In the genomic region with DNA sequence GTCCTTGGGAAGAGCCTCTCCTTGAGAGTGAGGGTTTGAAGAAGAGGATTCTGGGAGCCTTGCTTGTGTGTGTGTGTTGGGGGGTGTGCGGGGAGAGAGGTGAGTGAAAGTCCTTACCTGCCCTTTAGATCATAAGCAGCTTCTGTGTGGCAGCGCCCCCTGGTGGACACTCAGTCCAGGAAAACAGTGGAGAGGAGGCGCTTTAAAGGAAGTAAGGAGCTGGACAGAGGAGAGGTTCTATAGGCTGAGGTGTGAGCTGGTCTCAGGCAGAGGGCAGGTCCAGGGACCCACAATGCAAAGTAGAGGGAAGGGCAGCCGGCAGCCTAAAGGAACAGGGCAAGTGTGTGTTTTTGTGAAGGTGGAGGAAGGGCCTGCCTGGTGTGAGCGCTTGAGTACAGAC, we compare ENCODE assay signal across 8 mouse cellular contexts. TPM values are rescaled to one million over a fixed set of nuclear protein-coding genes. Genes with fewer than 3 reads are reported as not detected.
DNase-seq lines count a peak whose midpoint lies in the region; ATAC-seq lines count a peak whose summit lies in the region.

No protein-coding gene starts in this region.

- DNase-seq in 3T3-L1 (ENCODE audit: low read depth, low spot score): peak; percentile 88
- peak; percentile 89 for DNase-seq in adrenal gland, postnatal 10 days
- DNase-seq in embryo, embryonic 9.5 days (ENCODE audit: extremely low spot score): peak; percentile 72
- DNase-seq in heart, adult 18-20 months: peak; percentile 73 to 92
- DNase-seq in neural tube, embryonic 11.5 days (ENCODE audit: low spot score): peak; percentile 82

- peaks cover 9% of the 10 kb centered on the region; the same call in 1 of the 2 replicates for H3K4me1 ChIP-seq in kidney, embryonic 15.5 days
- H3K4me1 ChIP-seq in liver, embryonic 12.5 days: peaks cover 3% of the 10 kb centered on the region; the same call in 1 of the 2 replicates
- no peaks in the 10 kb centered on the region for H3K4me1 ChIP-seq in neural tube, embryonic 11.5 days (ENCODE audit: control insufficient read depth, insufficient read depth, low read length)
- no peaks in the 10 kb centered on the region for H3K4me1 ChIP-seq in stomach, embryonic 14.5 days (ENCODE audit: control insufficient read depth, insufficient read depth, low read length)

- ATAC-seq in kidney, embryonic 15.5 days (replicated peaks; ENCODE audit: low FRiP score): peak; percentile 30; the same call in 1 of the 2 replicates
- peak; percentile 28 for ATAC-seq in liver, embryonic 12.5 days
- ATAC-seq in neural tube, embryonic 11.5 days (ENCODE audit: insufficient read depth, low FRiP score, low TSS enrichment): peak; percentile 57; the same call in 1 of the 2 replicates
- ATAC-seq in stomach, embryonic 14.5 days (ENCODE audit: insufficient number of reproducible peaks, insufficient read depth, low FRiP score, low read depth): peak; percentile 68

- H3K9me3 ChIP-seq in kidney, embryonic 15.5 days (replicated peaks): no peaks in the 10 kb centered on the region
- H3K9me3 ChIP-seq in liver, embryonic 12.5 days (replicated peaks): no peaks in the 10 kb centered on the region
- H3K9me3 ChIP-seq in neural tube, embryonic 11.5 days (ENCODE audit: control insufficient read depth, low read length): no peaks in the 10 kb centered on the region
- no peaks in the 10 kb centered on the region for H3K9me3 ChIP-seq in stomach, embryonic 14.5 days (ENCODE audit: control insufficient read depth, low read depth, low read length)

- H3K27me3 ChIP-seq in kidney, embryonic 15.5 days: no peaks in the 10 kb centered on the region
- H3K27me3 ChIP-seq in liver, embryonic 12.5 days (replicated peaks): no peaks in the 10 kb centered on the region
- H3K27me3 ChIP-seq in neural tube, embryonic 11.5 days (ENCODE audit: control insufficient read depth, insufficient read depth, low read length): no peaks in the 10 kb centered on the region
- no peaks in the 10 kb centered on the region for H3K27me3 ChIP-seq in stomach, embryonic 14.5 days (ENCODE audit: control insufficient read depth, insufficient read depth, low read length)

- peaks cover 46% of the 10 kb centered on the region for H3K36me3 ChIP-seq in kidney, embryonic 15.5 days
- H3K36me3 ChIP-seq in liver, embryonic 12.5 days: peaks cover 16% of the 10 kb centered on the region
- peaks cover 12% of the 10 kb centered on the region; the same call in 1 of the 2 replicates for H3K36me3 ChIP-seq in neural tube, embryonic 11.5 days (ENCODE audit: control insufficient read depth, insufficient read depth, low read length)
- H3K36me3 ChIP-seq in stomach, embryonic 14.5 days (ENCODE audit: control insufficient read depth, insufficient read depth, low read length): peaks cover 21% of the 10 kb centered on the region; the same call in 1 of the 2 replicates

- no peak overlapping the region for H3K9ac ChIP-seq in kidney, embryonic 15.5 days
- no peak overlapping the region for H3K9ac ChIP-seq in liver, embryonic 12.5 days
- no peak overlapping the region for H3K9ac ChIP-seq in neural tube, embryonic 11.5 days (ENCODE audit: low read length)
- no peak overlapping the region for H3K9ac ChIP-seq in stomach, embryonic 14.5 days (replicated peaks; ENCODE audit: low read depth, low read length)

- no peak overlapping the region for H3K27ac ChIP-seq in kidney, embryonic 15.5 days
- H3K27ac ChIP-seq in liver, embryonic 12.5 days: no peak overlapping the region
- H3K27ac ChIP-seq in neural tube, embryonic 11.5 days (ENCODE audit: low read depth, low read length): no peak overlapping the region
- no peak overlapping the region for H3K27ac ChIP-seq in stomach, embryonic 14.5 days (ENCODE audit: low read length)

- 26% methylated on average over 5 of the region's 5 CpGs for WGBS in kidney, embryonic 15.5 days
- WGBS in liver, embryonic 12.5 days (ENCODE audit: insufficient replicate concordance): 21% methylated on average over 5 of the region's 5 CpGs
- WGBS in neural tube, embryonic 11.5 days: 25% methylated on average over 5 of the region's 5 CpGs
- WGBS in stomach, embryonic 14.5 days: 26% methylated on average over 5 of the region's 5 CpGs

- H3K4me2 ChIP-seq in kidney, embryonic 15.5 days: no peak overlapping the region
- H3K4me2 ChIP-seq in liver, embryonic 12.5 days: no peak overlapping the region
- H3K4me2 ChIP-seq in neural tube, embryonic 11.5 days (ENCODE audit: low read depth): no peak overlapping the region
- H3K4me2 ChIP-seq in stomach, embryonic 14.5 days (replicated peaks; ENCODE audit: low read depth, low read length): no peak overlapping the region

- H3K4me3 ChIP-seq in kidney, embryonic 15.5 days (replicated peaks): no peak overlapping the region
- no peak overlapping the region for H3K4me3 ChIP-seq in liver, embryonic 12.5 days
- no peak overlapping the region for H3K4me3 ChIP-seq in neural tube, embryonic 11.5 days (ENCODE audit: low read depth, low read length)
- no peak overlapping the region for H3K4me3 ChIP-seq in stomach, embryonic 14.5 days (ENCODE audit: low read depth, low read length)

RNA-seq across cellular contexts. Expression of gene Ss18l1, which starts 8.7 kb away (rescaled TPM):
- total RNA-seq in adrenal gland, postnatal 10 days (2021): 1 to 10 TPM; 5.1 to 5.9 TPM
- total RNA-seq in heart, adult 18-20 months (2021): 1 to 10 TPM; 1.9 TPM
- polyA plus RNA-seq in kidney, embryonic 15.5 days (2015; fragmentation: Nextera tagmentation; extraction: Ambion mirVana): 6.3 and 6.4 TPM in 2 replicates
- 1.3 and 1.6 TPM in 2 replicates for polyA plus RNA-seq in liver, embryonic 12.5 days (2016; fragmentation: Nextera tagmentation; extraction: Ambion mirVana)
- polyA plus RNA-seq in neural tube, embryonic 11.5 days (2014; fragmentation: Nextera tagmentation; extraction: Ambion mirVana): 19.2 and 20.9 TPM in 2 replicates
- polyA plus RNA-seq in stomach, embryonic 14.5 days (2014; fragmentation: Nextera tagmentation; extraction: Ambion mirVana): 4.6 and 6.1 TPM in 2 replicates

RNA-seq across cellular contexts. Expression of gene Psma7, which starts 8.8 kb away (rescaled TPM):
- 100 to 1,000 TPM; 216 to 235 TPM for total RNA-seq in adrenal gland, postnatal 10 days (2021)
- total RNA-seq in heart, adult 18-20 months (2021): 100 to 1,000 TPM; 151 to 161 TPM
- polyA plus RNA-seq in kidney, embryonic 15.5 days (2015; fragmentation: Nextera tagmentation; extraction: Ambion mirVana): 615 and 646 TPM in 2 replicates
- polyA plus RNA-seq in liver, embryonic 12.5 days (2016; fragmentation: Nextera tagmentation; extraction: Ambion mirVana): 455 and 456 TPM in 2 replicates
- 770 and 786 TPM in 2 replicates for polyA plus RNA-seq in neural tube, embryonic 11.5 days (2014; fragmentation: Nextera tagmentation; extraction: Ambion mirVana)
- polyA plus RNA-seq in stomach, embryonic 14.5 days (2014; fragmentation: Nextera tagmentation; extraction: Ambion mirVana): 480 and 596 TPM in 2 replicates

RNA-seq across cellular contexts. Expression of gene Mtg2, which starts 19.4 kb away (rescaled TPM):
- 10 to 100 TPM; 13.1 to 18.9 TPM for total RNA-seq in adrenal gland, postnatal 10 days (2021)
- 10 to 100 TPM; 27.3 to 31.7 TPM for total RNA-seq in heart, adult 18-20 months (2021)
- 26.4 TPM in 2 replicates for polyA plus RNA-seq in kidney, embryonic 15.5 days (2015; fragmentation: Nextera tagmentation; extraction: Ambion mirVana)
- polyA plus RNA-seq in liver, embryonic 12.5 days (2016; fragmentation: Nextera tagmentation; extraction: Ambion mirVana): 17.6 and 18.0 TPM in 2 replicates
- polyA plus RNA-seq in neural tube, embryonic 11.5 days (2014; fragmentation: Nextera tagmentation; extraction: Ambion mirVana): 26.5 and 31.8 TPM in 2 replicates
- 25.2 and 27.8 TPM in 2 replicates for polyA plus RNA-seq in stomach, embryonic 14.5 days (2014; fragmentation: Nextera tagmentation; extraction: Ambion mirVana)

RNA-seq across cellular contexts. Expression of gene Lsm14b, which starts 26.2 kb away (rescaled TPM):
- 10 to 100 TPM; 33.2 to 35.9 TPM for total RNA-seq in adrenal gland, postnatal 10 days (2021)
- total RNA-seq in heart, adult 18-20 months (2021): 10 to 100 TPM; 62.0 to 62.3 TPM
- polyA plus RNA-seq in kidney, embryonic 15.5 days (2015; fragmentation: Nextera tagmentation; extraction: Ambion mirVana): 9.5 and 10.1 TPM in 2 replicates
- 2.4 and 2.7 TPM in 2 replicates for polyA plus RNA-seq in liver, embryonic 12.5 days (2016; fragmentation: Nextera tagmentation; extraction: Ambion mirVana)
- 10.1 and 11.6 TPM in 2 replicates for polyA plus RNA-seq in neural tube, embryonic 11.5 days (2014; fragmentation: Nextera tagmentation; extraction: Ambion mirVana)
- 6.9 and 7.6 TPM in 2 replicates for polyA plus RNA-seq in stomach, embryonic 14.5 days (2014; fragmentation: Nextera tagmentation; extraction: Ambion mirVana)

RNA-seq across cellular contexts. Expression of gene Hrh3, which starts 53.3 kb away (rescaled TPM):
- total RNA-seq in adrenal gland, postnatal 10 days (2021): under 1 TPM; 0.09 to 0.76 TPM
- not detected for total RNA-seq in heart, adult 18-20 months (2021)
- polyA plus RNA-seq in kidney, embryonic 15.5 days (2015; fragmentation: Nextera tagmentation; extraction: Ambion mirVana): not detected in 2 replicates
- polyA plus RNA-seq in liver, embryonic 12.5 days (2016; fragmentation: Nextera tagmentation; extraction: Ambion mirVana): not detected in 2 replicates
- 1.4 and 2.0 TPM in 2 replicates for polyA plus RNA-seq in neural tube, embryonic 11.5 days (2014; fragmentation: Nextera tagmentation; extraction: Ambion mirVana)
- polyA plus RNA-seq in stomach, embryonic 14.5 days (2014; fragmentation: Nextera tagmentation; extraction: Ambion mirVana): not detected in 2 replicates
